In genomic region chr14:31422961-31423791, GRCm38 (mm10) we compare ENCODE assay signal across 8 mouse cellular contexts. TPM values are rescaled to one million over a fixed set of nuclear protein-coding genes. Genes with fewer than 3 reads are reported as not detected.
DNase-seq lines count a peak whose midpoint lies in the region; ATAC-seq lines count a peak whose summit lies in the region.

No protein-coding gene starts in this region.

- peaks cover 7% of the 10 kb centered on the region for H3K9me3 ChIP-seq in heart, embryonic 16.5 days (replicated peaks; ENCODE audit: control insufficient read depth, low read length)

- H3K27me3 ChIP-seq in heart, embryonic 16.5 days (ENCODE audit: control insufficient read depth, insufficient read depth, low read length): no peaks in the 10 kb centered on the region

- peak; percentile 79 for DNase-seq in layer of hippocampus, adult 11-12 months (ENCODE audit: low spot score)
- no peak for DNase-seq in layer of hippocampus, adult 9-10 months (ENCODE audit: low spot score)
- peak; percentile 80 for DNase-seq in brain, adult 2 months (ENCODE audit: low read depth, low spot score)
- peak; percentile 88 to 91 for DNase-seq in kidney, postnatal 25 days
- peak; percentile 92 for DNase-seq in lung, postnatal 36 days
- DNase-seq in yolk sac, embryonic 10.5 days (ENCODE audit: low spot score): peak; percentile 50
- DNase-seq in ovary, postnatal 14 days (ENCODE audit: low spot score): no peak

- 0 out of 2 replicates have a peak, but pooled peaks cover 8% of the 10 kb centered on the region for H3K36me3 ChIP-seq in heart, embryonic 16.5 days (ENCODE audit: control insufficient read depth, insufficient read depth)

- ATAC-seq in heart, embryonic 16.5 days (replicated peaks; ENCODE audit: extremely low read depth, insufficient read depth, low FRiP score): peak; percentile 80

- WGBS in heart, embryonic 16.5 days: 37% methylated on average over 11 of the region's 11 CpGs

- no peak overlapping the region for H3K4me3 ChIP-seq in heart, embryonic 16.5 days (ENCODE audit: low read length)

- H3K4me2 ChIP-seq in heart, embryonic 16.5 days (ENCODE audit: low read depth, low read length): peak overlapping the region; percentile 20; the same call in 1 of the 2 replicates

- peak overlapping the region; percentile 82 for H3K27ac ChIP-seq in heart, embryonic 16.5 days (ENCODE audit: low read length)

- peaks cover 41% of the 10 kb centered on the region for H3K4me1 ChIP-seq in heart, embryonic 16.5 days (ENCODE audit: control insufficient read depth, insufficient read depth, low read length)

- no peak overlapping the region for H3K9ac ChIP-seq in heart, embryonic 16.5 days (ENCODE audit: low read length)

RNA-seq across cellular contexts. Expression of gene Sh3bp5, which starts 12.7 kb away (rescaled TPM):
- 25.8 and 26.4 TPM in 2 replicates for polyA plus RNA-seq in heart, embryonic 16.5 days (2015; fragmentation: Nextera tagmentation; extraction: Ambion mirVana)

Comparison
In these comparisons a context has a peak if more than half of its experiments do, and no peak if none do; other contexts are left out.
1. DNase-seq: peak in layer of hippocampus, adult 11-12 months (single experiment), brain, adult 2 months (single experiment), kidney, postnatal 25 days (2 of 2), lung, postnatal 36 days (single experiment) and yolk sac, embryonic 10.5 days (single experiment); none in layer of hippocampus, adult 9-10 months (single experiment) and ovary, postnatal 14 days (single experiment).